Mouse (Mus musculus) liver, postnatal 0 days (tissue): ENCODE measurements around the gene Dgki.
"Not testable (repeated sequence)": the region's sequence is repeated elsewhere in the genome, so short reads cannot be mapped to it uniquely, and the experiment has no call there.

Source experiments
- CTCF ChIP-seq: sonication (generic); IDR thresholded peaks from 2 replicates; pipeline ENCODE4 v1.5.1; 2016; ENCODE audit warnings: antibody characterized with exemption, low read depth
- EP300 ChIP-seq: IDR thresholded peaks from 2 replicates; pipeline ENCODE4 v1.6.1; 2016; ENCODE audit warnings: antibody characterized with exemption, low read depth, mild to moderate bottlenecking

GRCm38 (mm10) chr6:37106236-37106635 is 193.7 kb downstream of the Dgki start:
- TF ChIP-seq CTCF, EP300: not testable (repeated sequence)
